Mouse (Mus musculus) kidney, adult 2 months (tissue): ENCODE measurements around the gene Prkar2a.

Experiments used
- CTCF ChIP-seq: fragments of 200-500 bp; conservative IDR thresholded peaks from 2 replicates; pipeline ENCODE4 v1.5.1; 2011; ENCODE audit warnings: low read depth, mild to moderate bottlenecking, control low read depth, low read length, moderate library complexity, mixed read lengths; ENCODE audit not compliant: insufficient read depth, insufficient read length
- POLR2A ChIP-seq: fragments of 200-500 bp; IDR thresholded peaks from one replicate; pipeline ENCODE4 v1.6.1; 2011; ENCODE audit warnings: low read depth, low read length, control low read depth

- no peak for TF ChIP-seq POLR2A
- no peak for TF ChIP-seq CTCF
Observed at GRCm38 (mm10) chr9:108689993-108690392, 879 bp downstream of the Prkar2a start.
